Mouse (Mus musculus) stomach, embryonic 14.5 days (tissue): ENCODE measurements around the gene Nr1h4. TPM values are rescaled to one million over a fixed set of nuclear protein-coding genes. Genes with fewer than 3 reads are reported as not detected.

ENCODE experiments used
- ATAC-seq: fragments of 200-750 bp; cut with Nextera tagmentation; 2 replicates; pipeline ENCODE4 v1.8.0; 2017; ENCODE audit warnings: low read depth, moderate TSS enrichment; ENCODE audit not compliant: insufficient number of reproducible peaks, insufficient read depth, low FRiP score
- H3K27ac ChIP-seq: fragments of 300-500 bp; sonication (generic); 2 replicates; pipeline ENCODE4 v1.5.1; 2014; ENCODE audit warnings: mild to moderate bottlenecking, low read length, moderate library complexity, mixed read lengths
- H3K27me3 ChIP-seq: fragments of 300-500 bp; sonication (generic); 2 replicates; pipeline ENCODE4 v1.6.1; 2014; ENCODE audit warnings: low read length, control low read depth, mixed read lengths; ENCODE audit not compliant: control insufficient read depth, insufficient read depth
- H3K36me3 ChIP-seq: fragments of 300-500 bp; sonication (generic); 2 replicates; pipeline ENCODE4 v1.6.1; 2014; ENCODE audit warnings: mild to moderate bottlenecking, control low read depth, low read length, moderate library complexity, mixed read lengths; ENCODE audit not compliant: control insufficient read depth, insufficient read depth
- H3K4me1 ChIP-seq: fragments of 300-500 bp; sonication (generic); 2 replicates; pipeline ENCODE4 v1.6.1; 2014; ENCODE audit warnings: low read length, control low read depth, mixed read lengths; ENCODE audit not compliant: control insufficient read depth, insufficient read depth
- H3K4me2 ChIP-seq: fragments of 300-500 bp; sonication (generic); replicated peaks from 2 replicates; pipeline ENCODE4 v1.6.1; 2014; ENCODE audit warnings: low read depth, low read length, control low read depth
- H3K4me3 ChIP-seq: fragments of 300-500 bp; sonication (generic); 2 replicates; pipeline ENCODE4 v1.5.1; 2014; ENCODE audit warnings: low read depth, low read length, control low read depth
- H3K9ac ChIP-seq: fragments of 300-500 bp; sonication (generic); replicated peaks from 2 replicates; pipeline ENCODE4 v1.6.1; 2014; ENCODE audit warnings: low read depth, mild to moderate bottlenecking, control low read depth, low read length, moderate library complexity, mixed read lengths
- H3K9me3 ChIP-seq: fragments of 300-500 bp; sonication (generic); 2 replicates; pipeline ENCODE4 v1.6.1; 2016; ENCODE audit warnings: low read depth, low read length, control low read depth; ENCODE audit not compliant: control insufficient read depth
- WGBS: fragments of 180-500 bp; shearing (Covaris S2); extraction: QIAGEN DNeasy Blood & Tissue Kit; methylation state at CpG from one replicate; pipeline ENCODE4 v1.1.7; 2014; 5-methylcytosine and 5-hydroxymethylcytosine counted together
- polyA plus RNA-seq: library from polyadenylated mRNA; unstranded; fragments of >200 nt; fragmentation: Nextera tagmentation; extraction: Ambion mirVana; gene quantifications from 2 replicates; pipeline ENCODE4 v1.2.1, GENCODE M21; 2014

The Nr1h4 gene
- polyA plus RNA-seq, 1 experiment from 2014 or later, result 1.9 TPM

- no peaks in the 10 kb centered on the region for H3K27me3 ChIP-seq
- no peaks in the 10 kb centered on the region for H3K9me3 ChIP-seq
- H3K36me3 ChIP-seq, result no peaks in the 10 kb centered on the region
- 83% methylated on average over 5 of the region's 5 CpGs for WGBS
- H3K9ac ChIP-seq, result no peak overlapping the region
- no peak for ATAC-seq
- no peaks in the 10 kb centered on the region; the same call in 1 of the 2 replicates for H3K4me1 ChIP-seq
- no peak overlapping the region for H3K4me3 ChIP-seq
- H3K4me2 ChIP-seq, result no peak overlapping the region
- H3K27ac ChIP-seq, result no peak overlapping the region
Observed at GRCm38 (mm10) chr10:89532451-89532850, 934 bp downstream of the Nr1h4 start.

GRCm38 (mm10) chr10:89531976-89532375 lies 1.4 kb downstream of the Nr1h4 start:
- Histone ChIP-seq H3K4me2 (no peak overlapping the region), H3K9ac (no peak overlapping the region), H3K27me3 (no peaks in the 10 kb centered on the region), H3K36me3 (no peaks in the 10 kb centered on the region), H3K27ac (no peak overlapping the region), H3K9me3 (no peaks in the 10 kb centered on the region), H3K4me1 (no peaks in the 10 kb centered on the region; the same call in 1 of the 2 replicates), H3K4me3 (no peak overlapping the region)
- ATAC-seq, result no peak
- WGBS, result 72% methylated on average over 2 of the region's 2 CpGs

GRCm38 (mm10) chr10:89531194-89531634 lies 2.2 kb downstream of the Nr1h4 start:
- no peak overlapping the region for H3K4me2 ChIP-seq
- WGBS, result 53% methylated on average over 5 of the region's 5 CpGs

GRCm38 (mm10) chr10:89527054-89527453 lies 6.3 kb downstream of the Nr1h4 start:
- H3K27ac ChIP-seq, result no peak overlapping the region
- no peaks in the 10 kb centered on the region; the same call in 1 of the 2 replicates for H3K4me1 ChIP-seq
- 77% methylated on average over 5 of the region's 5 CpGs for WGBS
- no peak overlapping the region for H3K9ac ChIP-seq
- H3K27me3 ChIP-seq, result no peaks in the 10 kb centered on the region
- H3K4me3 ChIP-seq, result no peak overlapping the region
- H3K4me2 ChIP-seq, result no peak overlapping the region
- no peaks in the 10 kb centered on the region for H3K36me3 ChIP-seq
- no peaks in the 10 kb centered on the region for H3K9me3 ChIP-seq
- no peak for ATAC-seq

More at GRCm38 (mm10) chr10:89531194-89531634, 2.2 kb downstream of the Nr1h4 start:
- Histone ChIP-seq H3K4me1 (no peaks in the 10 kb centered on the region; the same call in 1 of the 2 replicates), H3K27ac (no peak overlapping the region), H3K4me3 (no peak overlapping the region), H3K36me3 (no peaks in the 10 kb centered on the region), H3K27me3 (no peaks in the 10 kb centered on the region), H3K9me3 (no peaks in the 10 kb centered on the region), H3K9ac (no peak overlapping the region)
- ATAC-seq, result peak; percentile 17; the same call in 1 of the 2 replicates

GRCm38 (mm10) chr10:89525823-89526222 lies 7.6 kb downstream of the Nr1h4 start:
- Histone ChIP-seq H3K9me3 (no peaks in the 10 kb centered on the region), H3K27ac (no peak overlapping the region), H3K4me1 (no peaks in the 10 kb centered on the region; the same call in 1 of the 2 replicates), H3K36me3 (no peaks in the 10 kb centered on the region), H3K4me2 (no peak overlapping the region), H3K9ac (no peak overlapping the region), H3K27me3 (no peaks in the 10 kb centered on the region), H3K4me3 (no peak overlapping the region)
- no peak for ATAC-seq
- 51% methylated on average over 2 of the region's 2 CpGs for WGBS

- H3K9me3 ChIP-seq, result no peaks in the 10 kb centered on the region
- no peak overlapping the region for H3K4me2 ChIP-seq
- H3K4me3 ChIP-seq, result no peak overlapping the region
- ATAC-seq, result no peak
- WGBS, result 86% methylated on average over 7 of the region's 7 CpGs
- H3K36me3 ChIP-seq, result no peaks in the 10 kb centered on the region
- no peaks in the 10 kb centered on the region for H3K27me3 ChIP-seq
- H3K27ac ChIP-seq, result no peak overlapping the region
- H3K9ac ChIP-seq, result no peak overlapping the region
- H3K4me1 ChIP-seq, result no peaks in the 10 kb centered on the region
Observed at GRCm38 (mm10) chr10:89522481-89522880, 10.9 kb downstream of the Nr1h4 start.

GRCm38 (mm10) chr10:89521790-89522431 lies 11.5 kb downstream of the Nr1h4 start:
- Histone ChIP-seq H3K36me3 (no peaks in the 10 kb centered on the region), H3K4me1 (no peaks in the 10 kb centered on the region), H3K27ac (no peak overlapping the region), H3K27me3 (no peaks in the 10 kb centered on the region), H3K4me2 (no peak overlapping the region), H3K4me3 (no peak overlapping the region), H3K9ac (no peak overlapping the region), H3K9me3 (no peaks in the 10 kb centered on the region)
- peak; percentile 67; the same call in 1 of the 2 replicates for ATAC-seq
- 67% methylated on average over 9 of the region's 9 CpGs for WGBS

- ATAC-seq, result no peak
- no peaks in the 10 kb centered on the region for H3K4me1 ChIP-seq
- no peaks in the 10 kb centered on the region for H3K27me3 ChIP-seq
- H3K9ac ChIP-seq, result no peak overlapping the region
- no peak overlapping the region for H3K4me2 ChIP-seq
- no peak overlapping the region for H3K4me3 ChIP-seq
- no peaks in the 10 kb centered on the region for H3K9me3 ChIP-seq
- no peak overlapping the region for H3K27ac ChIP-seq
- 87% methylated on average over 4 of the region's 4 CpGs for WGBS
- no peaks in the 10 kb centered on the region for H3K36me3 ChIP-seq
Observed at GRCm38 (mm10) chr10:89520381-89520780, 13.0 kb downstream of the Nr1h4 start.

GRCm38 (mm10) chr10:89519226-89519625 lies 14.2 kb downstream of the Nr1h4 start:
- Histone ChIP-seq H3K36me3 (no peaks in the 10 kb centered on the region), H3K4me1 (no peaks in the 10 kb centered on the region), H3K4me3 (no peak overlapping the region), H3K9ac (no peak overlapping the region), H3K27ac (no peak overlapping the region), H3K27me3 (no peaks in the 10 kb centered on the region), H3K4me2 (no peak overlapping the region), H3K9me3 (no peaks in the 10 kb centered on the region)
- ATAC-seq, result no peak
- WGBS, result 77% methylated on average over 4 of the region's 4 CpGs
